Mouse (Mus musculus): ENCODE results near the gene Card9. TPM values are rescaled to one million over a fixed set of nuclear protein-coding genes. Genes with fewer than 3 reads are reported as not detected.

The Card9 gene
- polyA plus RNA-seq, 1 experiment from 2014 or later, result 1.9 TPM

- peaks cover 11% of the 10 kb centered on the region for H3K4me1 ChIP-seq (ENCODE audit: control insufficient read depth, insufficient read depth, low read depth, low read length)
- no peak for ATAC-seq
- H3K9me3 ChIP-seq (ENCODE audit: control insufficient read depth, low read length), result no peaks in the 10 kb centered on the region
- no peaks in the 10 kb centered on the region for H3K27me3 ChIP-seq (replicated peaks; ENCODE audit: control insufficient read depth, insufficient read depth, low read length)
- no peak overlapping the region for H3K27ac ChIP-seq (ENCODE audit: low read depth, low read length)
- no peak overlapping the region for H3K4me2 ChIP-seq (ENCODE audit: low read length)
- no peaks in the 10 kb centered on the region for H3K36me3 ChIP-seq (ENCODE audit: control insufficient read depth, insufficient read depth, low read length)
- no peak overlapping the region for H3K4me3 ChIP-seq (ENCODE audit: low read length)
- no peak overlapping the region for H3K9ac ChIP-seq (ENCODE audit: low read depth, low read length)
- 87% methylated on average over 4 of the region's 4 CpGs for WGBS
Measured at GRCm38 (mm10) chr2:26356231-26356630, 4.5 kb downstream of the Card9 start.

DNA sequence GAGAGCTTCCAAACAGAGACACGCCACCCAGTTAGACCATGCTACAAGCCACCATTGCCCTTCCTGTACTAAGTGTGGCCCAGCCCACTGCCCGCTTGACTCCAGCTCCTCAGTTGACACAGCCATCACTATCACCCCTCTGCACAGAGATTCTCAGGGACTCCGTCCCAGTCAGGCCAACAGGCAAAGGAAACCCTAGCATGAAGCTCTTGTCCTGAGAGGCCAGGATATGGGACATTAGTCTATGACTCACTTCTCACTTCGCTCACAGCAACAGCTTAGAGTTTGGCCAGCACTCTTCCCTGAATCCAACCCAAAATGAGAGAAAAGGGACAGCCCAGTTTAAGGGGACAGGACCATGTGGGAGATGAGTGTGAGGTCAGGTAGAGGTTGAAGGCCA lies 6.3 kb downstream of the Card9 start:
- 95% methylated on average over 4 of the region's 4 CpGs for WGBS

GRCm38 (mm10) chr2:26353066-26353980 lies 7.4 kb downstream of the Card9 start:
- WGBS, result 88% methylated on average over 11 of the region's 11 CpGs
- H3K36me3 ChIP-seq (ENCODE audit: control insufficient read depth, insufficient read depth, low read length), result peaks cover 13% of the 10 kb centered on the region
- no peak for ATAC-seq
- peak overlapping the region; percentile 96 for H3K4me2 ChIP-seq (ENCODE audit: low read length)
- H3K9ac ChIP-seq (ENCODE audit: low read depth, low read length), result peak overlapping the region; percentile 87
- H3K27me3 ChIP-seq (replicated peaks; ENCODE audit: control insufficient read depth, insufficient read depth, low read length), result no peaks in the 10 kb centered on the region
- no peaks in the 10 kb centered on the region for H3K9me3 ChIP-seq (ENCODE audit: control insufficient read depth, low read length)
- H3K4me3 ChIP-seq (ENCODE audit: low read length), result peak overlapping the region; percentile 88
- H3K4me1 ChIP-seq (ENCODE audit: control insufficient read depth, insufficient read depth, low read depth, low read length), result peaks cover 19% of the 10 kb centered on the region
- H3K27ac ChIP-seq (ENCODE audit: low read depth, low read length), result no peak overlapping the region

More for the DNA sequence above, 6.3 kb downstream of the Card9 start:
- H3K4me2 ChIP-seq (ENCODE audit: low read length), result no peak overlapping the region
- no peak overlapping the region for H3K9ac ChIP-seq (ENCODE audit: low read depth, low read length)
- H3K9me3 ChIP-seq (ENCODE audit: control insufficient read depth, low read length), result no peaks in the 10 kb centered on the region
- H3K27ac ChIP-seq (ENCODE audit: low read depth, low read length), result no peak overlapping the region
- H3K36me3 ChIP-seq (ENCODE audit: control insufficient read depth, insufficient read depth, low read length), result peaks cover 6% of the 10 kb centered on the region
- no peak for ATAC-seq
- H3K4me1 ChIP-seq (ENCODE audit: control insufficient read depth, insufficient read depth, low read depth, low read length), result peaks cover 19% of the 10 kb centered on the region
- no peak overlapping the region for H3K4me3 ChIP-seq (ENCODE audit: low read length)
- no peaks in the 10 kb centered on the region for H3K27me3 ChIP-seq (replicated peaks; ENCODE audit: control insufficient read depth, insufficient read depth, low read length)

GRCm38 (mm10) chr2:26352291-26352910 lies 8.3 kb downstream of the Card9 start:
- Histone ChIP-seq H3K36me3 (ENCODE audit: control insufficient read depth, insufficient read depth, low read length) (peaks cover 13% of the 10 kb centered on the region), H3K9ac (ENCODE audit: low read depth, low read length) (peak overlapping the region; percentile 87), H3K4me2 (ENCODE audit: low read length) (peak overlapping the region; percentile 96), H3K4me3 (ENCODE audit: low read length) (peak overlapping the region; percentile 88), H3K4me1 (ENCODE audit: control insufficient read depth, insufficient read depth, low read depth, low read length) (peaks cover 19% of the 10 kb centered on the region), H3K9me3 (ENCODE audit: control insufficient read depth, low read length) (no peaks in the 10 kb centered on the region), H3K27ac (ENCODE audit: low read depth, low read length) (peak overlapping the region; percentile 89), H3K27me3 (replicated peaks; ENCODE audit: control insufficient read depth, insufficient read depth, low read length) (no peaks in the 10 kb centered on the region)
- 2% methylated on average over 36 of the region's 36 CpGs for WGBS
- peak; percentile 40 for ATAC-seq

DNA sequence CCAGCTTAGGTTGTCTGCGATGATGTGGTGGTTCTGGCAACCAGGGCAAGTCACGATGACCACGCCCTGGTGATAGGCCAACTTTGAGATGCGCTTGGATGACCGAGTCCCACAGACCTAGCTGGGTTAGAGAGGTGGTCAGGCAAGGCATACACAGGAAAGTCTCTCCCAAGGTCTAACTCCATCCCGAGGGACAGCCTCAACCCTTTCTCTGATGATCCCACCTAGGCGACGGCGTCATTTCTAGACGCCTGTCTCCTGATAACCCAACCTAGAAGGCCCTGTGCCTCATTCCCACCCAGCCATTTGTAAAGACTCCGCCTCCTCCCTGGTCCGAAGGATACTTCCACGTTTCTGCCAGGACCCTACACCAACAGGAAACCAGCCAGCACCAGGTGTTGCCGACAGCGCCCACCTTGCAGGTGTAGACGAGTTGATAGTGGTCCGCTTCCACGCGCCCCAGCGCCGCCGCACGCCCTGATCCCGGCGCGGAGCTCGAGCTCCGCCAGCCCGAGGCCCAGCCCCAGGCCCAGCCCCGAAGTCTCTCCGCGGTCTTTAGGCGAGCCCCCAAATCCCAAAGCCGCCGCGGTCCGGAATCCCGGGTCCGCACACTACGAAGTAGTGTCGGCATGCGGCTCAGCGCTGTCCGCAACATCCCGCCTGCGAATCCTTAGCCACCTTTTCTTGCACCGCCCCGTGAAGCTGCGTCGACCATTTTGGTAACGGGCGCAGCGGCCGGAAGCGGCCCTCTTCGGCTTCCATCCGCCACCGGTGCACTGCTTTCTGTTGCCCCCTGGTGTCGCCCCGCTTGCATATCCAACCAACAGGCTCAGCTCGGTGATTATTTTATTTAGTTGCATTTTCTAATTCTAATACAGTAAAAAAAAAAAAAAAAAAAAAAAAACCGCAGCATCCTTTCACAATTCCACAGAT lies 9.1 kb downstream of the Card9 start, which contains the start of gene Dnlz:
TSS of gene Dnlz (minus strand) at position 753 of the 933 bp plus-strand sequence.
- peak within 1 kb of the TSS; percentile 96 for H3K4me2 ChIP-seq (ENCODE audit: low read length)
- no peaks in the 10 kb centered on the region for H3K9me3 ChIP-seq (ENCODE audit: control insufficient read depth, low read length)
- peak within 1 kb of the TSS; percentile 89 for H3K27ac ChIP-seq (ENCODE audit: low read depth, low read length)
- H3K27me3 ChIP-seq (replicated peaks; ENCODE audit: control insufficient read depth, insufficient read depth, low read length), result no peaks in the 10 kb centered on the region
- peaks cover 19% of the 10 kb centered on the region for H3K36me3 ChIP-seq (ENCODE audit: control insufficient read depth, insufficient read depth, low read length)
- 2% methylated on average over 61 of the region's 62 CpGs for WGBS
- H3K4me3 ChIP-seq (ENCODE audit: low read length), result peak within 1 kb of the TSS; percentile 88
- peaks cover 19% of the 10 kb centered on the region for H3K4me1 ChIP-seq (ENCODE audit: control insufficient read depth, insufficient read depth, low read depth, low read length)
- ATAC-seq, result peak; percentile 85
- H3K9ac ChIP-seq (ENCODE audit: low read depth, low read length), result peak within 1 kb of the TSS; percentile 92

- Histone ChIP-seq H3K4me2 (ENCODE audit: low read length) (no peak overlapping the region), H3K36me3 (ENCODE audit: control insufficient read depth, insufficient read depth, low read length) (peaks cover 48% of the 10 kb centered on the region), H3K27ac (ENCODE audit: low read depth, low read length) (no peak overlapping the region), H3K9ac (ENCODE audit: low read depth, low read length) (no peak overlapping the region), H3K4me1 (ENCODE audit: control insufficient read depth, insufficient read depth, low read depth, low read length) (peaks cover 15% of the 10 kb centered on the region), H3K9me3 (ENCODE audit: control insufficient read depth, low read length) (no peaks in the 10 kb centered on the region), H3K4me3 (ENCODE audit: low read length) (no peak overlapping the region), H3K27me3 (replicated peaks; ENCODE audit: control insufficient read depth, insufficient read depth, low read length) (no peaks in the 10 kb centered on the region)
- no peak for ATAC-seq
- 74% methylated on average over 6 of the region's 6 CpGs for WGBS
Measured at GRCm38 (mm10) chr2:26348241-26348640, 12.5 kb downstream of the Card9 start.

DNA sequence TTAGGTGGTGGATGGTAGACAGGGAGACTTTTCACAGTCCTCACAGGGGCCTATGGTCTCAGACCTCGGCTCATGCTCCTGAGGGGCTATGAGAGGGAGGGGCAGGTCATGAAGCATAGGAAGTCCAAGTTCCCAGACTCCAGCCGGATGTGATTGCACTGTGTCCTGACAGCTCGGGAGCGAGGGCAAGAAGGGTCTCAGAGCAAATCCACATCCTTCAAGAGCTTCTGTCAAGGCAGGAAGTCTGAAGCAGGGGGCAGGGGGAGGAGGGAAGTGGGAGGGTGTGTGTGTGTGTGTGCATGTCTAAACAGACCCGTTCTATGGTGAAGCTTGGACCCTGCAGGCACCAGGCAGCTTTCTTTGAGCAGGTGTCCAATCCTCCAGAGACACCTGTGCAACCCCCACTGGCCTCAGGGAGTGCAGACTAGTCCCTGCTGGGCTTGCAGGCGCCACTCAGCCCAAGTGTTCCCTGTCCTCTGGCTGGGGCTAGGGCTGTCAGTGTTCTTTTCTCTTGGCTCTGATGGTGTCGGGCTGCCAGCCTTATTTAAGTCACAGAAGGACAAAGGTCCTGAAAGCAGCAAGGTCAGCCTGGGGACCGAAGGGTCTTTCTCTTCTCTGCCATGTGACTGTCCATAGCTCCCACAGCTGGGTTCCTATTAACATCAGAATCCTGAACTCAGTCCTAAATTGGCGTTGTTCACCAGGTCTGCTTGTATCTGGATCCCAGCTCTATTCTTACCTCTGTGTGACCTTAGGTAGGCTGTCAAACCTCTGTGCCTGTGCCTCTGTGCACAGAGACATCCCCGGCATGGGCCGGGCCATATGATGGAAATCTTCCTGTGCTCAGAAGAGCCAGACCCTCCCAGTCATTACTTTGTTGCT lies 17.9 kb downstream of the Card9 start:
- H3K27ac ChIP-seq (ENCODE audit: low read depth, low read length), result no peak overlapping the region
- no peak for ATAC-seq
- peaks cover 6% of the 10 kb centered on the region for H3K4me1 ChIP-seq (ENCODE audit: control insufficient read depth, insufficient read depth, low read depth, low read length)
- no peak overlapping the region; the same call in 1 of the 2 replicates for H3K9ac ChIP-seq (ENCODE audit: low read depth, low read length)
- WGBS, result 68% methylated on average over 11 of the region's 11 CpGs
- H3K27me3 ChIP-seq (replicated peaks; ENCODE audit: control insufficient read depth, insufficient read depth, low read length), result no peaks in the 10 kb centered on the region
- no peak overlapping the region for H3K4me2 ChIP-seq (ENCODE audit: low read length)
- peaks cover 57% of the 10 kb centered on the region for H3K36me3 ChIP-seq (ENCODE audit: control insufficient read depth, insufficient read depth, low read length)
- H3K4me3 ChIP-seq (ENCODE audit: low read length), result no peak overlapping the region
- no peaks in the 10 kb centered on the region for H3K9me3 ChIP-seq (ENCODE audit: control insufficient read depth, low read length)

GRCm38 (mm10) chr2:26342044-26342443 lies 18.7 kb downstream of the Card9 start:
- Histone ChIP-seq H3K27me3 (replicated peaks; ENCODE audit: control insufficient read depth, insufficient read depth, low read length) (no peaks in the 10 kb centered on the region), H3K9me3 (ENCODE audit: control insufficient read depth, low read length) (no peaks in the 10 kb centered on the region), H3K9ac (ENCODE audit: low read depth, low read length) (no peak overlapping the region), H3K4me1 (ENCODE audit: control insufficient read depth, insufficient read depth, low read depth, low read length) (peaks cover 6% of the 10 kb centered on the region), H3K27ac (ENCODE audit: low read depth, low read length) (no peak overlapping the region; the same call in 1 of the 2 replicates), H3K4me3 (ENCODE audit: low read length) (no peak overlapping the region), H3K4me2 (ENCODE audit: low read length) (no peak overlapping the region), H3K36me3 (ENCODE audit: control insufficient read depth, insufficient read depth, low read length) (peaks cover 55% of the 10 kb centered on the region)
- 0 out of 2 replicates have a peak, but pooled peaks have one; percentile 9 for ATAC-seq
- WGBS, result 71% methylated on average over 10 of the region's 10 CpGs
